Mouse (Mus musculus): ENCODE measurements at regions not wholly inside any gene's neighbourhood (a gene's known extent, or its start where the extent isn't known, plus 50 kb on each side); places are given as distances from the start of the nearest gene placed in this dataset.
"Not testable (repeated sequence)": the region's sequence is repeated elsewhere in the genome, so short reads cannot be mapped to it uniquely, and the experiment has no call there.

GRCm38 (mm10) chr10:7390239-7391091 lies 83.0 kb downstream of the Ulbp1 start:
- DNase-seq = peak; percentile 39 to 58

GRCm38 (mm10) chr10:7358791-7359190 lies 114.6 kb downstream of the Ulbp1 start:
- DNase-seq = not testable (repeated sequence)

DNA sequence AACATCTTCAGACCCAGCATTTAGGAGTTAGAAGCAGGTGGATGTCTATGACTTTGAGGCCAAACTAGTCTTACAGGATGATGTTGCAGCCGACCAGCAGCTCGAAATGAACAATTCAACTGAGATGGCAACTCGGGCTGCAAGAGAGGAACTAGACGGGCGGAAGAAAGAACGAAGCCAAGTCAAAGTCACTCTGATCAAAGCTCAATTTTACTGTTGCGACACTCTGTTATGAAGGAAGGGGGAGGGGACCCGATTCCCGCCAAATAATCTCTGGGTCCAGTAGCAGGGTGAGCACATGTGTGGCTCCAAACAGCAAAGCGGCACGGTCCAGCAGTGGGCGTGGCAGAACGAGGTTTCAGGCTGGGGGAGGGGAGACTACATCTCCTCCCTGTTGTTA lies 129.1 kb downstream of the Ulbp1 start:
- DNase-seq = not testable (repeated sequence)

GRCm38 (mm10) chr10:7343736-7344135 lies 129.7 kb downstream of the Ulbp1 start:
- DNase-seq = not testable (repeated sequence)

DNA sequence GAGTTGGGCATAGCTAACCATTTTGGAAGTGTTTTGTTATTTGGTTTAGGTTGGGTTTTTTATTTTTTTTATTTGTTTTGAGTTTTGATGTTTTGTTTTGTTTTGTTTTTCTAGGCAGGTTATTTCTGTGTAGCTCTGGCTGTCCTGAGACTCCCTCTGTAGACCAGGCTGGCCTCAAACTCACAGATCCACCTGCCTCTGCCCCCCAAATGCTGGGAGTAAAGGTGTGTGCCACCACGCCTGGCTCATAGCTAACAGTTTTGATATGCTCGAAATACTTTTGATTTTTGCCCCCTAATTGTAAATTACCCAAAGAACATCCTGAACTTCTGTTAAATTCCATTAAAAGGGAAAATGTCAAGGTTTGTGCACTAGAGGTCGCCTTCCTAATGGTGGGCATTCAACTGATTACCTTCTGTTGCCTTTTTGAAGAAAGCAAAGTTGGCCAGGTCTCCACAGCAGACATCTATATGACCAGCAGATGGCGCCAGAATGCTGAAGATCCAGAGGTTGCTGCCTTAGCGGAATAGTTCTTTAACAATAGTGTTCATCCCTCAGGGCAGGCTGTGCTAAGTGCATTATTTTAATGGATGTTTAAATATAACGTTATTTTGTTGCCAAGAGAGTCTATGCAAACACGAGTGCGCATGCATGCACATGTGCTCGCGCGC lies 121.2 kb upstream of the Cnksr3 start:
- DNase-seq = peak; percentile 82 to 85

- DNase-seq = peak in 1 of 2 experiments; percentile 30
Measured at GRCm38 (mm10) chr10:7328262-7328661, 116.2 kb upstream of the Cnksr3 start.

DNA sequence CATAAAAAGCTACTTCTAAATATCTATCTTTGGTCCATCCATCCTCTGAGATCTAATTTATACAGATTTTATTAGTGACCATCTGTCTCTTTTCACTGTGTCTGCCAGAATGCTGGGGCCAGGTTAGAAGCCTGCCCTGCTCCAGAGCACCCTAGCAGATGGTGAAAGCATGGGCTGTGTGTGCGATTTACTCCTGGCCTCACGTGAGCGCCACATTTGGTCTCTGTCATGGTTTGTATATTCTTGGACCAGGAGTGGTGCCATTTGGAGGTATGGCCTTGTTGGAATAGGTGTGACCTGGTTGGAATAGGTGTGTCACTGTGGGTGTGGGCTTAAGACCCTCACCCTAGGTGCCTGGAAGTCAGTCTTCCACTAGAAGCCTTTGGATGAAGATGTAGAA lies 115.0 kb upstream of the Cnksr3 start:
- DNase-seq = peak; percentile 76 to 79

DNA sequence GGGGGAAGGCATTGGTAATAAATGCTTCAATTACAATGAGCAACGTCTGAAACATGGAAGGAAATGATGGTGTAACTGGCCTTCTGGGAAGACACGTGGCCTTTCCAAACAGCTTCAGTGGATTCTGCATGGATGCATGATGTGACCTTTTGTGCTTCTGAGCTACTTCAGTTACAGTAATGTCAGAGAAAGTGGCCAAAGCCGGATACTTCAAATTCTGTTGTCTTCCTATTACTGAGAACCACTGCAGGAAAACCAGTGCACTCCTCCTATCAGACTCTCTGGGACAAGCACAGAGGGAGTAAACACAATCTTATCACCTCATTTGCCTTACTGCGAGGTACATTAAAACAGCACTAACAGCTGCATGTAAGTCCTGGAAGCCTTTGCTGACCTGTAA lies 113.0 kb upstream of the Cnksr3 start:
- DNase-seq = no peak

GRCm38 (mm10) chr10:7323258-7323657 lies 111.2 kb upstream of the Cnksr3 start:
- peak; percentile 73 to 81 for DNase-seq

DNA sequence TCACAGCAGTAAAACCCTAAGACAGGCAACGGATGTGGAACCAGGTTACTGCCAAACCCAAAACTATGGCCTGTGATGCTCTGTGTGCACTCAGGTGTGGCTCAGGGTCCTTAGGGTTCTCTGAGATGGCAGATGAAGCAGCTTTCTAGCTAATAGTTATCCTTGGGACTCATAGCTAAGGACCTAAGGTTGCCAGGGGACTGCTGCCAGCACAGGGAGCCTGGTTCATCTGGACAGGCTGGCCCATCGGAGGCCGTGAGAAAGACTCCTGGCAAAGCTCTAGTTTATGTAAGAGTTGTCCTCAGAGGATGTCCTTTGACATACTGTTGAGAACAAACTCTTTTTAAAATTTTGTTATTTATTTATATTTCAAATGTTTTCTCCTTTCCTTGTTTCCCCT lies 97.9 kb upstream of the Cnksr3 start:
- DNase-seq = peak; percentile 64 to 70

DNA sequence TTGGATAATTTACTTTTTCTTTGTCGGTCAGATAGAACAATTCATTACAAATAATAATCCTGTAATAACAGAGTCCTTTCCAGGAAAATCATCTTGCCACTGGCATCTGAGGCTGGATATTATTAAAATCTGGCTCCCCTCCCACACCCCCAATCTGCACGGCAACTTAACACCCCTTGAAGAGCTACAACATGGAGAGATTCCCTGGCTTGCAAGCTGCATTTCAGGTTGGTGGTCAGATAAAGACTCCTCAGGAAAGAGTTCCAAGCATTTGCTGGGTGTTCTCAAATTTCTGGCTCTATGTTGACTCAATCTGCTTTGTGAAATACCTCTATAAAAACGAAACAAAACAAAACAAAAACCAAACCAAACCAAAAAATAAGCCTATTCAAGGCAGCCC lies 93.8 kb upstream of the Cnksr3 start:
- not testable (repeated sequence) for DNase-seq

DNA sequence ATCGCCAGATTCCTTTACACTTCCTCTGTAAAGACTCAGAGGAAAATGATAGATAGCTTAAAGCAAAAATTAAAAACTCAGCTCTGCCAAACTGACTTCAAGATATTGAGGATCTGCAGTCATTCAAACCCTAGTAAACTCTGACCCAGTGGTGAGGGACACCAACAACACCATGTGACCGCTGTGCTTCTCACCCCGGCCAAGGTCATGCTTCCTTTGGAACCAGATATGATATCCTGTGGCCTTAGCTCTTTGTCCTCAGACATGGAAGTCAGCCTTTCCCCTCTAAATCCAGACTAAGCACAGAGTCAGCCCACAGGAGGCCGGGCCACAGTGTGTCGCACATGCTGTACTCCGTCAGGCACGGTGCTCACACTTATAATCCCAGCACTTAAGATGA lies 86.3 kb upstream of the Cnksr3 start:
- no peak for DNase-seq

GRCm38 (mm10) chr10:7295921-7296320 lies 83.9 kb upstream of the Cnksr3 start:
- DNase-seq = no peak

DNA sequence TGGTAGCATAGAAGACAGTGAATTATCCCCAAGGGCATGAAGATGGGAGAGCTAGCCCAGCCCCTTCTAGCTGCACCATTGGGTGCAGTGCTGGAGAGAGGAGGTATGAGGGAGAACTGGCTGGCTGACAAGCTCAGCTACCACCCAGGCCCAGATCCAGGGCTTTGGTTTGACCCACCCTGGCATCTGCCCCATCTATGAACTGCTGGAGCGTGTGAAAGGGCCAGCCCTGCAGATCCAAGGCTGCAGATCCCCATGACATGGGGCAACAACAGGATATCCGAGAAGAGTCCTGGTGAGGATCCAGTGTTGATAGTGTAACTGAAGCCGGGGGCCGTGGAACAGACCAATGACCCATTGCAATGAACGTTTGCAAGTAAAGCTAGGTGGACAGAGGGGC lies 81.2 kb upstream of the Cnksr3 start:
- DNase-seq = no peak

DNA sequence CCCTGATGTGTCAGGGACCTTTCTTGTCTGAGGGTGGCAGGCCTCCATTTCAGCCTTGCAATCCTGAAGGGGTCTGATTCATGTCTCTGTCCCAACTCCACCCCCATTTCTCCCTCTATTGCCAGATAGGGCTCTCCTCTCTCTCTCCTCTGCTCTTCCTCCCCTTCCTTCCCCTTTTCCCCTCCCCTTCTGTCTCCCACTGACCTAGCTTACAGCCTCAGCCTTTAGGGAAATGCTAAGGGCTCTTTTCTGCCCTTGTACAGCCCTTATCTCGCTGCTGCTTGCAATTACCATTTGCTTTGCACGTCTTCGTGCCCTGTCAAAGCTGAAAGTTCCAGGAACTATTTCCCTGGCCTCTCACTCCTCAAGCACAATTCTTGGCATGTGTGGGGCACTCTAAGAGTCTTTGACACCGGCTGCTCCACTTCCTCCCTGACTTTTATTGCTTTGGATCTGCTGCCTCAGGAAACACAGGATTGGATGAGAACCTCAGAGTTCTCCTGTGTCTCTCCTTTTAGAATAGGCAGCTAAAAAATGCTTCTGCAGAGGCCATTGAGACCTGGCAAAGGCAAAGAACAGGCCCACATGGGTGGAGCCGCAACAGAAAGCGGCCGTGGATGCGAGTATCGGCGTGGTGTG lies 77.9 kb upstream of the Cnksr3 start:
- no peak for DNase-seq

DNA sequence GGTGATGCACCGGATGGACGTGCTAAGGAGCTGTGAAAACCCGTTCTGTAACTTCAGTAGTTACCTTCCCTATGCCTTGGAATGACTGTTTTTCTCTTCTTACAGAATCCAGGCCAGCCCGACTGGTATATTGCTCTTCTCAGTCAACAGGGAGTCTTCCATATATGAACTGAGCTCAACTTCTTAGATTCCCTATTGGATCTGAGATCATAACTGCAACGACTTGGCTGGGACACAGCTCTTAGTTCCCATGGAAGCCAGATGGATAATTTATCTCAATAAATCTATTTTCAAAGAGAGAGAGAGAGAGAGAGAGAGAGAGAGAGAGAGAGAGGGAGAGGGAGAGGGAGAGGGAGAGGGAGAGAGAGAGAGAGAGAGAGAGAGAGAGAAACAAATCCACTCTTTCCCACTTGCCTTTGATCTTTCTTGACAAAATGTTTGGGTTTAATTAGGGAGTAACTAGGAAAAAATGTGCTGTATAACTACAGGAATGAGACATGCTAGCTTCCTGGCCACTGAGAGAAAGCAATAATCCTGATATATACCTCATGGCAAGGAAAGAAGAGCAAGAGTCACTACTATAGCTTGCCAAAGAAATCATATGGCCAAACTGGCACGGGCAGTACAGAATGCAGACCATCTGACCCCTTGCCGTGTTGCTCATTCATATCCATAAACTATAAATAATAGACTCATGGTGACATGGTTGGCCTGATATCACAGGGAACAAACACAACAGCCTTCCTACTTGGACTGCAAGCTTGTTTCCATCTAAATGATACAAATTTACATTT lies 73.3 kb upstream of the Cnksr3 start:
- peak; percentile 63 to 72 for DNase-seq

- DNase-seq = no peak
Measured at GRCm38 (mm10) chr10:7280429-7280828, 68.4 kb upstream of the Cnksr3 start.

DNA sequence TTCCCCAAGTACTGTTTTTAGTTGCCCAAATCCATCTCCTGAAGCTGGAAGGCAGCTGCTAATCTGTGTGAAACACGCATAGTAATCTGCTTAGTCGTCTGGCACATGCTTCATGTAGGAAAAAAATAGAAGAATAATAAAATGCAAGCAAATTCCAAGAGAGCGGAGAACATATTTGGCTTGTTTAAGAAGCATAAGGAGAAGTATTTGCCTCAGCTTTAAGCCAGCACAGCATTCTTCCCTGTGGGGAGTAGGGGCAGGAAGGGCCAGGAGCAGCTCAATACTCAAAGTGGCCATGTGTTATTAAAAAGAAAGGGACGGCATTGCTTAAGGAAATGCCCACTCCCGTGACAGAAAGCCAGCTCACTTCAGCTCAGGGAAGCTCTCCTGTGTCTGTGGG lies 66.8 kb upstream of the Cnksr3 start:
- DNase-seq = no peak

DNA sequence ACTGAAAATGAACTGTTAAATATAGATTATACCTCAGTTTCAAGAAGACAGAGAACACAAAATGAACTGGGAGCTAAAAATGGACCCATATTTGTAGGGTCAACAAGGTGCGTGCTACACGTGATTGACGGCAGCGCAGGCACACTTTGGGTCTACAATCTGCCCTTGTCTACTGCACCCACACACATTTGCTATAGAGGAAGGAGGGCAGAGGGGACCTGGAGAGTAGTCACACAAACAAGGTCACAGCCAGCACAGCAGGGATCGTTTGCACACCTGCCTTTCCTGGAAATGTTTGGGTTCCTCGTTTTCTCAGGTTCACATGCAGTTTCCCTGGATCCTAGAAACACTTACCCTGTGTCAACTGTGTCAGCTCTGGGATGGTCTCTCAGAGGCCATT lies 63.3 kb upstream of the Cnksr3 start:
- DNase-seq = no peak

DNA sequence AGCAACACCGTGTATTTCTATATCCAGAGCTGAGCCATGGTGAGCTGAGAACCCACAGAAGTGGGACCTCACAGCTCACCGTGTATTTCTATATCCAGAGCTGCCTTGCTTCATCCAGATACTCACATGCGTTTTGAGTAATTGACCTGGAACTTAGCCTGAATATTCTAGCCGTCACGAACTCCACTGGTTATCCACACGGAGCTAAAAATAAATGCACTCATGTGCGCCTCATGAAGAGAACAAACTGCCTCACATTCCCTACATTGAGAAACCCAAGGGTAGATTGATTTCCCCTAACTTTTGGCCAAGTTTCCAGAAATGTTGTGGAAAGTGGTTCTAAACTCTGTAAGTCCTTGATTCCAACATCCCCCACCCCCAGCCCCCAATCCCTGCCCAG lies 62.4 kb upstream of the Cnksr3 start:
- no peak for DNase-seq

DNA sequence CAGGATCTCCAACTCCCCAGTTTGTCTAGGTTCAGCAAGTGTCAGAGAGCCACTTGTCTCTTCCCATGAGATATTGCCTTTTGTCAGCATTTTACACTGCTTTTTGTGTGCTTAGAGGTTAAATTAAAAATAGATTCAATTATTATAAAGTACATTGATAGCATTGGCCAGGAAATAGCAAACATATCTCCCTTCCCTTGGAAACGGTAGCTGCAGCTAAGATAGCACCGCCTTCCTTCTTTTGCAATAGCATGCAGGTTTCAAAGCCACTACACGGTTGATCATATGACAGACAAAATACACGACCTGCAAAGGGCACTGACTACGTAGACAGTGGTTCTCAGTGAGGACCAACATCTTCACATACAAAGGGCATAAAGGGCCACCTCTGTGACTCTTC lies 59.1 kb upstream of the Cnksr3 start:
- peak in 1 of 2 experiments; percentile 3 for DNase-seq

DNA sequence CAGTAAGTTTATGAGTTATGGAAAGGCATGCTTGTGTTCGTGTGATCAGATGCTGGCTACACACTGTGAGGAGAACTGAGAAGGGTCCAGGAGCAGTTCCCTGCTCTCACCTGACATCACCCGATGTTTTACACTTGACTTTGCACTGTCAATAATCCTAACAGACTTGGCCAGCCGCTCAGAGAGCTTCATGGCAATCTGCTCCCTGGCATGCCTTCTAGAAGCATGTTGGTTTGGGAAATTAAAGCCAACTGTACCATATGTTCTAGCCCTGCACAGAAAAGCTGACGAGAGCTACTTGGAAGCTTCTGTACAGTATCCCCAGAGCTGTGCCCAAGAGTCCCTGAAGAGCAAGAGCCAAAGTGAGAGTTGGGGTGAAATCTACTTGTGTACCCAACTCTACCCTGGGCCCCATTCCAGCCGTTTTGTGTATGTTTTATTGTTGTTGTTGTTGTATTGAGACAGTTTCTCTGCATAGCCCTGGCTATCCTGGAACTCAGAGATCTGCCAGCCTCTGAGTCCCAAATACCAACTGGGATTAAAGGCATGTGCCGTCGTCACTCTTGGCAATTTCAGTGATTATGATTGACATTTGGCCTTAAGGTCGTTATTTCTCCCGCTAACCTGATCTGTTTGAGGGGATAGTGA lies 56.5 kb upstream of the Cnksr3 start:
- DNase-seq = peak; percentile 89
